Mouse (Mus musculus) ES-CJ7 (cell line): ENCODE results near the gene Focad.

Source experiments
- DNase-seq: peaks from one replicate; pipeline ENCODE4 v3.0.0; 2011; ENCODE audit warnings: low read depth, low spot score

Gene Focad

GRCm38 (mm10) chr4:88448976-88449375 lies 354.5 kb downstream of the Focad start:
- no peak for DNase-seq

- DNase-seq, result no peak
Measured at GRCm38 (mm10) chr4:88450087-88450765, 355.8 kb downstream of the Focad start.

- no peak for DNase-seq
Measured at GRCm38 (mm10) chr4:88458093-88458492, 363.7 kb downstream of the Focad start.

- no peak for DNase-seq
Measured at GRCm38 (mm10) chr4:88458673-88459072, 364.2 kb downstream of the Focad start.
